Mouse (Mus musculus): Measurements from ENCODE around the gene Jazf1. TPM values are rescaled to one million over a fixed set of nuclear protein-coding genes. Genes with fewer than 3 reads are reported as not detected.

Jazf1 gene
- total RNA-seq, 2 experiments from 2014 or later, result 54.4 to 58.0 TPM

GRCm38 (mm10) chr6:52926947-52927346 is 141.5 kb downstream of the Jazf1 start:
- intact Hi-C loops (cut with DNase I), result loop anchor here (5.0 kb wide), 1 partner anchor 40 kb away; no protein-coding TSS in a partner anchor
- DNase-seq (ENCODE audit: low spot score in 2 of 2), result peak in 1 of 2 experiments; percentile 25

GRCm38 (mm10) chr6:52925458-52926042 is 142.9 kb downstream of the Jazf1 start:
- intact Hi-C loops (cut with DNase I), result loop anchor here (5.0 kb wide), 1 partner anchor 42 kb away; no protein-coding TSS in a partner anchor

GRCm38 (mm10) chr6:52921248-52921647 is 147.2 kb downstream of the Jazf1 start:
- intact Hi-C loops (cut with DNase I), result no loop called here
- no peak for DNase-seq (ENCODE audit: low spot score in 2 of 2)

More at GRCm38 (mm10) chr6:52925458-52926042, 142.9 kb downstream of the Jazf1 start:
- no peak for DNase-seq (ENCODE audit: low spot score in 2 of 2)

GRCm38 (mm10) chr6:52920719-52921118 is 147.7 kb downstream of the Jazf1 start:
- intact Hi-C loops (cut with DNase I), result no loop called here
- no peak for DNase-seq (ENCODE audit: low spot score in 2 of 2)

GRCm38 (mm10) chr6:52919442-52919841 is 149.0 kb downstream of the Jazf1 start:
- intact Hi-C loops (cut with DNase I), result loop anchor here (5.0 to 10.0 kb wide), 3 partner anchors 77 to 657 kb away; partner anchors contain the start of gene Hoxa13
- DNase-seq (ENCODE audit: low spot score in 2 of 2), result no peak

- peak; percentile 87 to 88 for DNase-seq (ENCODE audit: low spot score in 2 of 2)
- intact Hi-C loops (cut with DNase I), result loop anchor here (5.0 to 10.0 kb wide), 3 partner anchors 77 to 657 kb away; partner anchors contain the start of gene Hoxa13
Measured at GRCm38 (mm10) chr6:52918980-52919379, 149.5 kb downstream of the Jazf1 start.

GRCm38 (mm10) chr6:52917471-52917870 is 151.0 kb downstream of the Jazf1 start:
- no peak for DNase-seq (ENCODE audit: low spot score in 2 of 2)
- intact Hi-C loops (cut with DNase I), result loop anchor here (5.0 to 10.0 kb wide), 3 partner anchors 75 to 655 kb away; partner anchors contain the start of gene Hoxa13

- intact Hi-C loops (cut with DNase I), result loop anchor here (5.0 to 10.0 kb wide), 3 partner anchors 75 to 655 kb away; partner anchors contain the start of gene Hoxa13
- no peak for DNase-seq (ENCODE audit: low spot score in 2 of 2)
Measured at GRCm38 (mm10) chr6:52916836-52917376, 151.5 kb downstream of the Jazf1 start.

- intact Hi-C loops (cut with DNase I), result loop anchor here (5.0 to 10.0 kb wide), 3 partner anchors 73 to 653 kb away; partner anchors contain the start of gene Hoxa13
- no peak for DNase-seq (ENCODE audit: low spot score in 2 of 2)
Measured at GRCm38 (mm10) chr6:52914921-52915320, 153.5 kb downstream of the Jazf1 start.

- intact Hi-C loops (cut with DNase I), result loop anchor here (10.0 kb wide), 1 partner anchor 178 kb away; no protein-coding TSS in a partner anchor
- DNase-seq (ENCODE audit: low spot score in 2 of 2), result peak; percentile 29 to 38
Measured at GRCm38 (mm10) chr6:52912143-52912918, 156.1 kb downstream of the Jazf1 start.

GRCm38 (mm10) chr6:52906801-52907200 is 161.6 kb downstream of the Jazf1 start:
- intact Hi-C loops (cut with DNase I), result no loop called here
- DNase-seq (ENCODE audit: low spot score in 2 of 2), result no peak

- DNase-seq (ENCODE audit: low spot score in 2 of 2), result no peak
- intact Hi-C loops (cut with DNase I), result no loop called here
Measured at GRCm38 (mm10) chr6:52905100-52905499, 163.3 kb downstream of the Jazf1 start.

GRCm38 (mm10) chr6:52903226-52903960 is 165.0 kb downstream of the Jazf1 start:
- intact Hi-C loops (cut with DNase I), result no loop called here

GRCm38 (mm10) chr6:52899574-52900245 is 168.7 kb downstream of the Jazf1 start:
- no peak for DNase-seq (ENCODE audit: low spot score in 2 of 2)
- intact Hi-C loops (cut with DNase I), result no loop called here

More at GRCm38 (mm10) chr6:52903226-52903960, 165.0 kb downstream of the Jazf1 start:
- DNase-seq (ENCODE audit: low spot score in 2 of 2), result peak in 1 of 2 experiments; percentile 28

GRCm38 (mm10) chr6:52895075-52895474 is 173.4 kb downstream of the Jazf1 start:
- DNase-seq (ENCODE audit: low spot score in 2 of 2), result no peak
- intact Hi-C loops (cut with DNase I), result no loop called here

GRCm38 (mm10) chr6:52894501-52894823 is 174.0 kb downstream of the Jazf1 start:
- intact Hi-C loops (cut with DNase I), result no loop called here
- peak in 1 of 2 experiments; percentile 30 for DNase-seq (ENCODE audit: low spot score in 2 of 2)

GRCm38 (mm10) chr6:52893811-52894500 is 174.5 kb downstream of the Jazf1 start:
- no peak for DNase-seq (ENCODE audit: low spot score in 2 of 2)
- intact Hi-C loops (cut with DNase I), result no loop called here

GRCm38 (mm10) chr6:52892978-52893377 is 175.5 kb downstream of the Jazf1 start:
- intact Hi-C loops (cut with DNase I), result no loop called here
- no peak for DNase-seq (ENCODE audit: low spot score in 2 of 2)
